Mouse (Mus musculus): Measurements from ENCODE around the gene Rab3d. TPM values are rescaled to one million over a fixed set of nuclear protein-coding genes. Genes with fewer than 3 reads are reported as not detected.
"Not testable (repeated sequence)": the region's sequence is repeated elsewhere in the genome, so short reads cannot be mapped to it uniquely, and the experiment has no call there.

The Rab3d gene
- polyA plus RNA-seq, 1 experiment from 2014 or later, result 10.8 TPM

DNA sequence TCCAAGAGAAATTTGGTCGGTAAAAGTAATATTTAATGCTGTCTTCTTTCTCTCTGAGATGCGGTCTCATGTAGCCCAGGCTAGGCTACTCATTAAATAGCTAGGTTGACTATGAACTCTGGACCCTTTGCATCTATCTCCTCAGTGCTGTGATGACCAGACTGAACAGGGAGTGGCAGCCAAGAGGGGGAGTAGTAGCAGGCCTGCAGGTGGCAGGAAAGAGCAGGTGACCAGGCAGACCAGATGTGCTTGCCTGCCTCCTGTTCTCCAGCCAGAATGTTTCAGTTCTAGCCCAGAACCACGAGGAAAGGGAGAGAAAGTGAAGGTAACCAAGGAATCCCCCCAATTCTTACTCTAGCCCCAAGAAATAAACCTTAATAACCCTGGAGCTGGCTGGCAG lies 28.8 kb downstream of the Rab3d start:
- H3K4me3 ChIP-seq (replicated peaks), result no peak overlapping the region
- H3K9ac ChIP-seq (replicated peaks), result no peak overlapping the region
- no peak for ATAC-seq
- H3K27ac ChIP-seq, result no peak overlapping the region
- H3K4me2 ChIP-seq (replicated peaks), result no peak overlapping the region
- peaks cover 3% of the 10 kb centered on the region; the same call in 1 of the 2 replicates for H3K27me3 ChIP-seq
- 76% methylated on average over 3 of the region's 3 CpGs for WGBS
- H3K36me3 ChIP-seq, result no peaks in the 10 kb centered on the region
- no peaks in the 10 kb centered on the region for H3K9me3 ChIP-seq
- H3K4me1 ChIP-seq (replicated peaks), result no peaks in the 10 kb centered on the region

DNA sequence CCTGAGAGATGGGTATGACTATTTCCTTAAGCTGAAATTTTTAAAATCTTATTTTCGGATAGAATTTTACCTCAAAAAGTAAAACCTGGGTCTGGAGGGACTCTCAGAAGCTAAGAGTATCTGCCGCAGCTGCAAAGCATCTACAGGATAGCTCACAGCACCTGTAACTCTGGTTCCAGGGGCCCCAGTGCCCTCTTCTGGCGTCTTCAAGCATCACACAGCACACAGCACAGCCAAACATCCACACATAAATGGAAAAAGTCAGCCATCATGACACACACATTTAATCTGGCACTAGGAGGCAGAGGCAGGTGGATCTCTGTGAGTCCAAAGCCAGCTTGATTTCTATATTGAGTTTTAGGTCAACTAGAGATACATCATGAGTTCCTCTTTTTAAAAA lies 41.4 kb downstream of the Rab3d start:
- Histone ChIP-seq H3K36me3 (no peaks in the 10 kb centered on the region), H3K9me3 (no peaks in the 10 kb centered on the region), H3K4me2 (replicated peaks) (no peak overlapping the region), H3K9ac (replicated peaks) (no peak overlapping the region), H3K4me3 (replicated peaks) (no peak overlapping the region), H3K4me1 (replicated peaks) (no peaks in the 10 kb centered on the region), H3K27ac (no peak overlapping the region), H3K27me3 (no peaks in the 10 kb centered on the region)
- 66% methylated on average over 3 of the region's 3 CpGs for WGBS
- ATAC-seq, result no peak

DNA sequence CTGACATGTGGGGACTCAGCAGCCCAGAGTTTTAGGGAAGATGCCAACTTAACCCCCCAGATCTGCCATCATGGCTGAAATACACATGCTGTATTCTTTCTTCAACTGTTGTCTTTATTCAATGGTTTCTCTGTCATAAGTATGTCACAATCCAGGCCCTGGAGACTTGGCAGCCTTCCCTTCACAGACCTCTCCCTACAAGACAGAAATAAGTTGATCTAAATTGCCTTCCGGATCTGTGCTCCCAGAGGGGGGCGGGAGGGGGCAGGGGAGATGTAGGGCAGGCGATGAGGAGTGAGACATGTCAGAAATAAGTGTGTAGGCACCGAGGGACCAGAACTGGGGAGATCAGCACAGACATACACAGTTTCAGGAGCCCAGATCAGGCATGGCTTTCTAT lies 45.8 kb downstream of the Rab3d start:
- Histone ChIP-seq H3K27ac (no peak overlapping the region), H3K9ac (replicated peaks) (no peak overlapping the region), H3K4me1 (replicated peaks) (no peaks in the 10 kb centered on the region), H3K4me2 (replicated peaks) (no peak overlapping the region), H3K9me3 (no peaks in the 10 kb centered on the region), H3K4me3 (replicated peaks) (no peak overlapping the region), H3K27me3 (no peaks in the 10 kb centered on the region), H3K36me3 (no peaks in the 10 kb centered on the region)
- no peak for ATAC-seq
- 75% methylated on average over 4 of the region's 4 CpGs for WGBS

DNA sequence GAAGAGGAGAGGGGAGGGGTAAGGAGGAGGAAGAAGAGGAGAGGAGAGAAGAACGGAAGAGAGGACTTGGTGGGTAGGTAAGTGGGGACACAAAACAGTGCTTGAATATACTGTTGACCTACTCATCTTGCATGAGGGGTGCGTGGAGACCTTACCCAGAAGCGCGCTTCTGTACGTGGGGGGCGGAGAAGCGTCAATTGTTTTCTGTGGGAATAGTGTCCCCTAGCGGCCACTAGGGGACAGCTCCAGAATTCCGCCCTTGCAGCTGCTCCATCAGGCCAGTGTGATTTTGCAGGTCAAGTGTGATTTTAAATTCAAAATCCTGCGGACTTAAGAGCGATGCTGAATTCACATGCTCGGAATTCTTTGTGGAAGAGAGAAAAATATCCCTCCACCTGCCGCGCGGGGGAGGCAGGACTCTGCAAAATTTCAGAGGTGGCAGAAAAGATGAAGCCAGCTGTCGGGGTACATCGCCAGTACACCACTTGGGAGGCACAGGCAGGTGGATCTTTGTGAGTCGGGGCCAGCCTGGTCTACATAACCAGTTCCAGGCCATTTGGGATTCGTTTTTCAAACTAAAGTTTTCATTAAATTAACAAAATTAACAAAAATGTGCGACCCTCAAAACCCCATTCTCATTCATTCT lies 47.0 kb downstream of the Rab3d start:
- 15% methylated on average over 20 of the region's 20 CpGs for WGBS
- no peaks in the 10 kb centered on the region for H3K36me3 ChIP-seq
- peak; percentile 80 for ATAC-seq
- H3K9ac ChIP-seq (replicated peaks), result no peak overlapping the region
- H3K9me3 ChIP-seq, result no peaks in the 10 kb centered on the region
- H3K4me3 ChIP-seq (replicated peaks), result peak overlapping the region; percentile 22; the same call in 1 of the 2 replicates
- H3K4me1 ChIP-seq (replicated peaks), result no peaks in the 10 kb centered on the region
- no peaks in the 10 kb centered on the region for H3K27me3 ChIP-seq
- no peak overlapping the region for H3K27ac ChIP-seq
- H3K4me2 ChIP-seq (replicated peaks), result peak overlapping the region; percentile 41

DNA sequence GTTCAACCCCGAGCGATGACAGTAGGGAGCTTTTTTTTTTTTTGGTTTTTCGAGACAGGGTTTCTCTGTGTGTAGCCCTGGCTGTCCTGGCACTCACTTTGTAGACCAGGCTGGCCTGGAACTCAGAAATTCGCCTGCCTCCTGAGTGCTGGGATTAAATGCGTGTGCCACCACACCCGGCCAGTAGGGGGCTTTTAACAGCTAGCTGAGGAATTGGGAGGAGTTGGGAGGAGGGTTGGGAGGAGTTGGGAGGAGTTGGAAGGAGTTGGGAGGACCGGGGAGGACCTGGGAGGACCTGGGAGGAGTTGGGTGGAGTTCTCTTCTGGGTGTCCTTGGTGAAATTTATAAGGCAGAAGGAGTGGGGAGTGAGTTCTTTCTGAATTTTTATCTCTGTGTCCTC lies 48.7 kb downstream of the Rab3d start:
- not testable (repeated sequence) for H3K27ac ChIP-seq; H3K9ac ChIP-seq (replicated peaks); ATAC-seq; H3K4me3 ChIP-seq (replicated peaks); H3K27me3 ChIP-seq; H3K4me1 ChIP-seq (replicated peaks); H3K4me2 ChIP-seq (replicated peaks); H3K9me3 ChIP-seq; H3K36me3 ChIP-seq
- WGBS, result 55% methylated on average over 7 of the region's 7 CpGs

DNA sequence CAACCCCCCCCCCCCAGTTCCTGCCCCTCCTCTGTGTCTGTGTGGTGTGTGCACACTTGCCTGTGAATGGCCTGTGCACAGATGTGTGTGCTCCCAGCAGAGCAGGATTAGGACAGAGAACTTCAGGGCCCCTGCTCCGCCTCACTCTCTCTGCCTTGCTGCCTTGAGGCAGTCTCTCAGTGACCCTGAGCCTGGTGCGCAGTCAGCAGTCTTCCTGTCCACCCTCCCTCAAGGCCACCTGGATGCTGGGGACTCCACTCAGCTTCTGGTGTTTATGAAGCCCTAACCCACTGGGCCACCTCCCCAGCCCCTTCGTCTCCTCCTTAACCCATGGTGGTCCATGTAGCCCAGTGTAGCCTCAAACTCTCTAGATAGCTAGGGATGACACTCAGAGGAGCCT lies 50.3 kb downstream of the Rab3d start:
- H3K9me3 ChIP-seq, result no peaks in the 10 kb centered on the region
- H3K27me3 ChIP-seq, result no peaks in the 10 kb centered on the region
- H3K4me1 ChIP-seq (replicated peaks), result no peaks in the 10 kb centered on the region
- no peak overlapping the region for H3K9ac ChIP-seq (replicated peaks)
- 69% methylated on average over 3 of the region's 3 CpGs for WGBS
- H3K27ac ChIP-seq, result no peak overlapping the region
- no peak overlapping the region for H3K4me3 ChIP-seq (replicated peaks)
- no peak for ATAC-seq
- no peaks in the 10 kb centered on the region for H3K36me3 ChIP-seq
- no peak overlapping the region for H3K4me2 ChIP-seq (replicated peaks)

DNA sequence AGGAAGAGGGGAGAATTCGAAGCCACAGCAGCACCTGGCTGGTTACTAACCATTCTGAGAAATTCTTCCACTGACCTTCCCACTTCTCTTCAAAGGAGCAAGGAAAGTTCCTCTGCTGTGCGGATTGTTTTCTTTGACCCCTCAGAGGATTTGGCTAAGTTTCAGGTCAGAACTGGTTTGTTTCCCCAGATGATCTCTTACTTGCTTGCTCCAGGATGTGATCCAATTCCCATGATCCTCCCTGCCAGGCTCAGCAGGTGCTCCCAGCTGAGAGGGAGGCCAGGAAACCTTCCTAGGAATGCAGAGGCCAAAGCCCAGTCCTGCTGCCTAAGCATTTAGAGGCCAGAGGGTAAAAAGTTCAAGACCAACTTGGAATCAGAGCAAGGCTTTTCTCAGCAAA lies 51.4 kb downstream of the Rab3d start:
- ATAC-seq, result no peak
- H3K9ac ChIP-seq (replicated peaks), result no peak overlapping the region

DNA sequence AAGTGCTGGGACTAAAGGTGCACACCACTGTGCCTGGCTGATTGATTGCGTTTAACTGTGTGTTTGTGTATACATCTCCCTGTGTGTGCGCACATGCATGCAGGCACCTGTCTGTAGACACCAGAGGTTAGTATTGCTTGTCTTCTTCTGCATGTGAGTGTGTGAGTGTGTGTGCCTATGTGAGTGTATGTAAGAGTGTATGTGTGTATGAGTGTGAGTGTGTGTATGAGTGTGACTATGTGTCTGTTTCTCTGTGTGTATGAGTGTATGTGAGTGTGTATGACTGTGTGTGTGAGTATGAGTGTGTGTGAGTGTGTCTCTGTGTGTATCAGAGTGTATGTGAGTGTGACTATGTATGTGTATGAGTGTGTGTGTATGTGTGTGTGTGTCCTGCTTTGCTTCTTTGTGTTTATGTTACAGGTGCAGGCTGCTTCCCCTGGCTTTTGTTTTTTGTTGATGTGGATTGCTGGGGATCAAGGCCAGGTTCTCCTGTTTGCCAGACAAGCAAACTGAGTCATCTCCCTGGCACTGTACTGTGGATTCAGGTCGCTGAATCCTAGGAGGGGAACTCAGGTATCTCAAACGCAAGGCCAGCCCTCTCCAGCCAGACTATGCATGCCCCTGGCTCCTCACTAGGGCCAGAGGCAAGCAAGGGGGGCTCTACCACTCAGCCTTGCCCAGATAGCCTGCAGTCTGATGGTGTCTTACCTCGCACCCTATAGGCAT lies 52.2 kb downstream of the Rab3d start:
- ATAC-seq, result no peak
- peaks cover 5% of the 10 kb centered on the region for H3K9me3 ChIP-seq
- WGBS, result 75% methylated on average over 5 of the region's 5 CpGs
- no peaks in the 10 kb centered on the region for H3K36me3 ChIP-seq
- no peaks in the 10 kb centered on the region for H3K4me1 ChIP-seq (replicated peaks)
- no peak overlapping the region for H3K9ac ChIP-seq (replicated peaks)
- H3K27me3 ChIP-seq, result no peaks in the 10 kb centered on the region
- H3K27ac ChIP-seq, result no peak overlapping the region
- H3K4me2 ChIP-seq (replicated peaks), result no peak overlapping the region
- H3K4me3 ChIP-seq (replicated peaks), result no peak overlapping the region

More for the DNA sequence above, 51.4 kb downstream of the Rab3d start:
- Histone ChIP-seq H3K9me3 (peaks cover 5% of the 10 kb centered on the region), H3K4me1 (replicated peaks) (no peaks in the 10 kb centered on the region), H3K27ac (no peak overlapping the region), H3K4me3 (replicated peaks) (no peak overlapping the region), H3K4me2 (replicated peaks) (no peak overlapping the region), H3K36me3 (no peaks in the 10 kb centered on the region), H3K27me3 (no peaks in the 10 kb centered on the region)
- WGBS, result 79% methylated on average over 2 of the region's 2 CpGs

DNA sequence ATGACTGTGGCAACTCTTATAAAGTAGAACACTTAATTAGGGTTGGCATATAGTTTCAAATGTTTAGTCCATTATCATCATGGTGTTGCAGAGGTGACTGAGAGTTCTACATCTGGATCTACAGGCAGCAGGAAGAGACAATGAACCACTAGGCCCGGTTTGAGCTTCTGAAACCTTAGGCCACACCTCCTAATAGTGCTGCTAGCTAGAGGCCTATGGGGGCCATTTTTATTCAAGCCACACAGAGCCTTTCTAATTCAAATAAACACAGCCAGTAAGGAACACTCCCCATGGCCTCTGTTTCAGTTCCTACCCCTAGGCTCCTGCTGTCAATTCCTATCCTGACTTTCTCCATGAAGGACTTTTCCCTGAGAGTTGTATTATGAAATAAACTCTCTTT lies 55.8 kb downstream of the Rab3d start:
- no peak for ATAC-seq
- H3K4me3 ChIP-seq (replicated peaks), result no peak overlapping the region
- no peak overlapping the region for H3K27ac ChIP-seq
- no peaks in the 10 kb centered on the region for H3K27me3 ChIP-seq
- H3K4me1 ChIP-seq (replicated peaks), result no peaks in the 10 kb centered on the region
- H3K9ac ChIP-seq (replicated peaks), result no peak overlapping the region
- no peak overlapping the region for H3K4me2 ChIP-seq (replicated peaks)
- H3K36me3 ChIP-seq, result no peaks in the 10 kb centered on the region
- 80% methylated on average over 1 of the region's 1 CpGs for WGBS
- peaks cover 5% of the 10 kb centered on the region for H3K9me3 ChIP-seq

DNA sequence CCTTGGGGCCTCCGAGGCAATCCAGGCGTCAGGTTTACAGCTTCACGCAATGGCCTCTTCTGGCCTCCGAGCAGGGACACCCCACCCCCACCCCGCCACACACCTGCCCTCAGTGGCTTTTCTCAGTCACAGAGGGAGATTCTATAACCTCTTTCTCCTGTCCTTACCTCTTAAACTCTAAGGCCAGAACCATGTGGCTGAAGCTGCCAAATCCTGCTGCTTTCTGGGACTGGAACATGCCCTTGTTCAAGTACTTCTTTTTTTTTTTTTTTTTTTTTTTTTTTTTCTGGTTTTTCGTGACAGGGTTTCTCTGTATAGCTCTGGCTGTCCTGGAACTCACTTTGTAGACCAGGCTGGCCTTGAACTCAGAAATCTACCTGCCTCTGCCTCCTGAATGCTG lies 57.6 kb downstream of the Rab3d start:
- H3K9ac ChIP-seq (replicated peaks); H3K4me2 ChIP-seq (replicated peaks); ATAC-seq; H3K27me3 ChIP-seq; H3K9me3 ChIP-seq; H3K36me3 ChIP-seq; H3K4me1 ChIP-seq (replicated peaks); H3K4me3 ChIP-seq (replicated peaks); H3K27ac ChIP-seq: not testable (repeated sequence)
- WGBS, result 66% methylated on average over 6 of the region's 6 CpGs

DNA sequence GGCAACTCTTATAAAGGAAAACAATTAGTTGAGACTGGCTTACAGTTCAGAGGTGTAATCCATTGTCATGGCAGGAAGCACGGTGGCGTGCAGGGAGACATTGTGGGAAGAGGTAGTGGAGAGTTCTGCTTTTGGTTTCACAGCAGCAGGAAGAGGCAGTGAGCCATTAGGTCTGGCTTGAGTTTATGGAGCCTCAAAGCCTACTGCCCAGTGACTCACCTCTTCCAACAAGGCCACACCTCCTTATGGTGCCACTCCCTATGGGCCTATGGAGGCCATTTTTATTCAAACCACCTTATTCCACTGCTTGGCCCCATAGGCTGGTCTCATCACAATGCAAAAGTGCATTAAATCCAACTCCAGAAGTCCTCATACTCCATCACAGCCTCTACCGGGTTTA lies 58.4 kb downstream of the Rab3d start:
- WGBS, result 91% methylated on average over 3 of the region's 3 CpGs
- no peak overlapping the region for H3K27ac ChIP-seq
- no peak overlapping the region for H3K9ac ChIP-seq (replicated peaks)
- H3K9me3 ChIP-seq, result peaks cover 5% of the 10 kb centered on the region
- H3K4me2 ChIP-seq (replicated peaks), result no peak overlapping the region
- no peaks in the 10 kb centered on the region for H3K36me3 ChIP-seq
- no peak overlapping the region for H3K4me3 ChIP-seq (replicated peaks)
- H3K4me1 ChIP-seq (replicated peaks), result no peaks in the 10 kb centered on the region
- no peaks in the 10 kb centered on the region for H3K27me3 ChIP-seq
- ATAC-seq, result no peak

DNA sequence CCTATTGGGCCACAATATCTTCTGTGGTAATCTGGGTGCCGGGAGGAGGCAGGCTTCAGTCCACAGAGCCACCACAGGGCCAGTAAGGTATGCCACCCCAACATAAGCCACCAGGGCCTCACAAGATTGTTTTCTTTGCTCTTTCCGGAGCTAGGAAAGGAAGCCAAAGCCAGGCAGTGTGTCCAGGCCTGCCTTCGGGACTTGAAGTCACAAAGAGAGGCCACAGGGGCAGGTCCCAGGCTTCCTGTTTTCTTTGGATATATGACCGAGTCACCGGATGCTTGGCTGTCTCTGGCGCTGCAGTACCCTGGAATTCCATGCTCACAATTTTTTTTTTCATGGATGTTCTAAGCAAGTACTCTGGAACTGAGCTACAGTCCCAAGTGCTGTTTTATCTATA lies 59.9 kb downstream of the Rab3d start:
- peaks cover 5% of the 10 kb centered on the region for H3K9me3 ChIP-seq
- H3K4me2 ChIP-seq (replicated peaks), result no peak overlapping the region
- 74% methylated on average over 6 of the region's 6 CpGs for WGBS
- no peak overlapping the region for H3K4me3 ChIP-seq (replicated peaks)
- no peaks in the 10 kb centered on the region for H3K36me3 ChIP-seq
- H3K4me1 ChIP-seq (replicated peaks), result no peaks in the 10 kb centered on the region
- H3K27ac ChIP-seq, result no peak overlapping the region
- H3K27me3 ChIP-seq, result peaks cover 7% of the 10 kb centered on the region; the same call in 1 of the 2 replicates
- H3K9ac ChIP-seq (replicated peaks), result no peak overlapping the region
- no peak for ATAC-seq

DNA sequence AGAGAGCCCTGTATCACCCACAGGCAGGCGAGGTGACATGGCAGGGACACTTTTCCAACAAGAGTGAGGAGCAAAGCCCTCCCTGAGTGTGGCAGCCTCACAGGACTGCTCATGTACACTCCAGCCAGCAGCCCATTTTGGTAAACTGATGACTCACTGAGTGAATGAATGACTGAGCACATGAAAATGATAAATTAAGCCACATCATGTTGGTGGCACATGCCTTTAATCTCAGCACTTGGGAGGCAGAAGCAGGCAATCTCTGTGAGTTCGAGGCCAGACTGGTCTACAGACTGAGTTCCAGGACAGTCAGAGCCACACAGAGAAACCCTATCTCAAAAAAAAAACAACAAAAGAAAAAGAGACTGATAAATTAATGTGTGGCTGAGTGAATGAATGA lies 60.5 kb downstream of the Rab3d start:
- Histone ChIP-seq H3K27me3 (peaks cover 7% of the 10 kb centered on the region; the same call in 1 of the 2 replicates), H3K9me3 (peaks cover 5% of the 10 kb centered on the region), H3K36me3 (no peaks in the 10 kb centered on the region), H3K27ac (no peak overlapping the region), H3K9ac (replicated peaks) (no peak overlapping the region), H3K4me2 (replicated peaks) (no peak overlapping the region), H3K4me3 (replicated peaks) (no peak overlapping the region), H3K4me1 (replicated peaks) (peaks cover 3% of the 10 kb centered on the region; the same call in 1 of the 2 replicates)
- no peak for ATAC-seq
- 81% methylated on average over 2 of the region's 2 CpGs for WGBS
